Mouse (Mus musculus) kidney, postnatal 0 days (tissue): ENCODE measurements at regions not wholly inside any gene's neighbourhood (a gene's known extent, or its start where the extent isn't known, plus 50 kb on each side); places are given as distances from the start of the nearest gene placed in this dataset.

Experiments
- ATAC-seq: fragments of 200-750 bp; cut with Nextera tagmentation; replicated peaks from 2 replicates; pipeline ENCODE4 v1.8.0; 2017; ENCODE audit warnings: low read depth, moderate number of reproducible peaks, moderate TSS enrichment, moderate library complexity; ENCODE audit not compliant: low FRiP score
- DNase-seq: peaks from one replicate; pipeline ENCODE4 v3.0.0-alpha.2; 2016; ENCODE audit warnings: low spot score
- H3K27ac ChIP-seq: fragments of 300-500 bp; sonication (generic); 2 replicates; pipeline ENCODE4 v1.5.1; 2014; ENCODE audit warnings: mild to moderate bottlenecking
- H3K27me3 ChIP-seq: fragments of 300-500 bp; sonication (generic); 2 replicates; pipeline ENCODE4 v1.6.1; 2014; ENCODE audit warnings: low read length, mixed read lengths; ENCODE audit not compliant: insufficient read depth
- H3K36me3 ChIP-seq: fragments of 300-500 bp; sonication (generic); 2 replicates; pipeline ENCODE4 v1.6.1; 2014; ENCODE audit warnings: low read length, mixed read lengths; ENCODE audit not compliant: insufficient read depth
- H3K4me1 ChIP-seq: fragments of 300-500 bp; sonication (generic); replicated peaks from 2 replicates; pipeline ENCODE4 v1.6.1; 2014; ENCODE audit warnings: antibody characterized with exemption, low read length, mixed read lengths; ENCODE audit not compliant: insufficient read depth
- H3K4me2 ChIP-seq: fragments of 300-500 bp; sonication (generic); 2 replicates; pipeline ENCODE4 v1.6.1; 2014; ENCODE audit warnings: mild to moderate bottlenecking, low read length, moderate library complexity, mixed read lengths
- H3K4me3 ChIP-seq: fragments of 300-500 bp; sonication (generic); replicated peaks from 2 replicates; pipeline ENCODE4 v1.5.1; 2014; ENCODE audit warnings: low read depth, low read length
- H3K9ac ChIP-seq: fragments of 300-500 bp; sonication (generic); 2 replicates; pipeline ENCODE4 v1.6.1; 2014; ENCODE audit warnings: low read depth, low read length
- H3K9me3 ChIP-seq: fragments of 300-500 bp; sonication (generic); replicated peaks from 2 replicates; pipeline ENCODE4 v1.6.1; 2016; ENCODE audit warnings: low read length, inconsistent platforms, mixed read lengths
- CTCF ChIP-seq: IDR thresholded peaks from 2 replicates; pipeline ENCODE4 v1.5.1; 2016; ENCODE audit warnings: antibody characterized with exemption, low read depth, mild to moderate bottlenecking, moderate library complexity
- WGBS: fragments of 180-500 bp; shearing (Covaris S2); extraction: QIAGEN DNeasy Blood & Tissue Kit; methylation state at CpG from one replicate; pipeline ENCODE4 v1.1.7; 2014; 5-methylcytosine and 5-hydroxymethylcytosine counted together

DNA sequence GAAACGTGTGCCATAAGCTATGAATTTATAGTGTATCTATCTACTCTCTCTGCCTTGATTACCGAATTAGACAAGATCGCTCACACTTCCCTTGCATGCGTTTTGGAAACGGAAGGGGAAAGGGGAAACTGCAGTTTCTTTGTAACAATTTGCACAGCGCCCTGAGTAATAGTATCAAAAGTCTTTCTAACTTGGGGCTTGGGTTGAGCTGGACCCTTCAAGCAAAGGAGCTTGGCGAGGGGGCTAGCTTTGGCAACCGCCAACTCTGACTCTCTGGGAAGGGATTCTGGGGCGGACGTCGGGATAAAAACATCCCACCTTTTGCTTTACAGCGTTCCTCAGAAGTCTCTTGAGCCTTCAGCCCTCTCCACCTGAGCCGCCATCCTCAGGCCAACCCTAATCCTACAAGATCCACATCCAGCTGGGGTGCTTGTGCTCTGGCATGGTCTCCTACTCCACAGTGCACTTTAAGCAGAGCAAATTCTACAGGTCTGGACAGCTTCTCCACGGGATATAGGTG lies 79.6 kb downstream of the Nr2f2 start:
- H3K4me3 ChIP-seq: no peak overlapping the region

DNA sequence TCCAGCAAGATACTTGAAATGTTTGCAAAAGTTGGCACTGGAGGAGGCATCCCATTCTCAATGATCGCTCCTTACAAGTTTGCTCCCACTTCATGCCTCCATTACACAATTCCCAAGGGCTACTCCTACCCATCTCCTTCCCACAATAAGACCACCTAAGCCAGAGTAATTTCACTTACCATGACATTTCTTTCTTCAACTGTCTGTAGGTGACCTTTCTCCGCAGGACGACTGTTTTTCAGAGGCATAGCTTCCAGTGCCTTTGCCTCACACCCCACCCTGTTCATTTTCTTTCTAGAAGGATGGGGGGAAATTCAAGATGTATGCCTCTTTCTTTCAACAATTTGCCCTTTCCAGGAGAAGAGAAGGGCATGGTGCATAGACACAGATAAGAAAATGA lies 81.2 kb downstream of the Nr2f2 start:
- WGBS: 59% methylated on average over 3 of the region's 3 CpGs

More for the DNA sequence above, 79.6 kb downstream of the Nr2f2 start:
- Histone ChIP-seq H3K4me1 (peaks cover 8% of the 10 kb centered on the region; the same call in 1 of the 2 replicates), H3K9me3 (no peaks in the 10 kb centered on the region), H3K9ac (no peak overlapping the region), H3K4me2 (no peak overlapping the region), H3K27me3 (peaks cover 43% of the 10 kb centered on the region), H3K27ac (no peak overlapping the region), H3K36me3 (no peaks in the 10 kb centered on the region)
- ATAC-seq (no peak), DNase-seq (no peak)
- TF ChIP-seq CTCF: no peak
- 19% methylated on average over 14 of the region's 14 CpGs for WGBS

DNA sequence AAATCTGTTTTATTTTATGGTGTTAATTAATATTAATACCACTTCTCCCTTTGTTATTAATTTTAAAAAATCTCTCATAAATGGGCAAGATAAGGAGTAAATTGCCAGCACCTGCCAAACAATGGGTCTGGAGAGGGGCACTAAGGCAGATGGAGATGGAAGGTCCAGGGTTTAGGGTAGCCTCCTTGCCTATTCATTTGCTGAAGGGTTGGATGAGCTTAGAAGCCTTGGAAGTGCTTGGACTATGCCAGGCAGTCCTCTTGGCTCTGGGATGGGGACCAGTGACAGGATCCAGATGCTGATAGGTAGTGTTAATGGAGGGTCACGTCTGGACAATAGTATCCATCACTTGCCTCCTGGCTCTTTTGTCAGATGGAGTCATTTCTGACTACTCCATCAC lies 82.7 kb downstream of the Nr2f2 start:
- Histone ChIP-seq H3K9ac (no peak overlapping the region), H3K4me2 (no peak overlapping the region), H3K9me3 (no peaks in the 10 kb centered on the region), H3K27ac (no peak overlapping the region), H3K4me1 (peaks cover 17% of the 10 kb centered on the region), H3K36me3 (no peaks in the 10 kb centered on the region), H3K27me3 (peaks cover 48% of the 10 kb centered on the region), H3K4me3 (no peak overlapping the region)
- DNase-seq (no peak), ATAC-seq (no peak)
- TF ChIP-seq CTCF: no peak
- 33% methylated on average over 1 of the region's 1 CpGs for WGBS

More for the DNA sequence above, 81.2 kb downstream of the Nr2f2 start:
- ATAC-seq: no peak
- H3K9me3 ChIP-seq: no peaks in the 10 kb centered on the region
- H3K4me3 ChIP-seq: no peak overlapping the region
- TF ChIP-seq CTCF: no peak
- no peaks in the 10 kb centered on the region for H3K36me3 ChIP-seq
- H3K9ac ChIP-seq: no peak overlapping the region
- no peak overlapping the region for H3K27ac ChIP-seq
- H3K4me1 ChIP-seq: peaks cover 17% of the 10 kb centered on the region
- H3K4me2 ChIP-seq: no peak overlapping the region
- H3K27me3 ChIP-seq: peaks cover 51% of the 10 kb centered on the region
- no peak for DNase-seq

DNA sequence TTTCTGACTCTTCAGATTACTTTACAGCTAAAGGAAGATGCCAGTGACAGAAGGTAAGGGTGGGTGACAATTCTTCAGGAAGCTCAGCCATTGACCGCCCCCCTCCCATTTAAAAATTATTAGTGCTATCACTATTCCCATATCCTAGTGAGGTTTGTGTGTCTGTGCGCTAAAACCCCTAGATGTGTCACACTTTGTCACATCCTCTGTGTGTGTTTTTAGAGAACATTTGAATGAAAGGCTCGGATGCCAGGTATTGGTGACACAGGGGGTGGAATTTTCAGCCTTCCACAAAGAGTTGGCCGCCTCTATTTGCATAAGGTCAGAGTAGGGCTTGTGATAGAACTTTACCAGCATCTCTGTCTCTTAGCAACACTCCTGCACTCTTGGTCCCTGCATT lies 83.4 kb downstream of the Nr2f2 start:
- no peak overlapping the region for H3K9ac ChIP-seq
- TF ChIP-seq CTCF: no peak
- H3K9me3 ChIP-seq: no peaks in the 10 kb centered on the region
- no peak overlapping the region for H3K4me2 ChIP-seq
- DNase-seq (no peak), ATAC-seq (no peak)
- H3K4me3 ChIP-seq: no peak overlapping the region
- 31% methylated on average over 4 of the region's 4 CpGs for WGBS
- no peak overlapping the region for H3K27ac ChIP-seq
- no peaks in the 10 kb centered on the region for H3K36me3 ChIP-seq
- peaks cover 15% of the 10 kb centered on the region for H3K4me1 ChIP-seq
- peaks cover 45% of the 10 kb centered on the region for H3K27me3 ChIP-seq

DNA sequence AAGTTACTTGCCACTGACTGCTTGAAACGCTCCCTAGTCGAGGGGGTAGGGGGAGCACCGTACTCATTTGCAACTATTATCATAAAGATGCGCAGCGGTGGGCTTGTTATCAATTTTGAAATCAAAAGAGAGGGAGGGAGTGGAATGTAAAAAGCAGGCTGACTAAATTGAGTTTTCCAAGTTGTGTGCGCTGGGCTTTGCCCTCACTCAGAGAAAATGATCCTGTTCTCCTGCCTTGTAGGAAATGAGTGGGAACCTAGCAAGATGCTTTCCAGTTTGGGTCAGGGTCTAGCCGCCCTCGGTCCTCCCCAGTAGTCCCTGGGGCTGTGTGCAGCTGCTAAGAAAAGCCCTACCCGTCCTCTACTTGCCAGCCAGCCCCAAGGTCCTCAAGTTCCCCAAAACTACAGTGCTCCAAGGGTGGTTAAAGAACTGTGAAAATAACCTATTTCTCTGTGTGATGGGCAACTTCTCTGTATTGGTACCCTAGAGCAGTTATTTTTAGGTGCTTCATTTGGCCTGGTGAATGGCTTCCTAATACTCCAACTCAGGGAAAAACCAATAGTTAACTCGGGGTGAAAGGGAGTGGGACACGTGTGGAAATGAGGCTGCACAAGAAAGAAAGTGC lies 84.5 kb downstream of the Nr2f2 start:
- Histone ChIP-seq H3K9me3 (no peaks in the 10 kb centered on the region), H3K4me3 (no peak overlapping the region), H3K27me3 (peaks cover 41% of the 10 kb centered on the region), H3K9ac (no peak overlapping the region), H3K4me1 (peaks cover 9% of the 10 kb centered on the region), H3K36me3 (no peaks in the 10 kb centered on the region), H3K4me2 (no peak overlapping the region), H3K27ac (no peak overlapping the region)
- TF ChIP-seq CTCF: no peak
- DNase-seq (no peak), ATAC-seq (no peak)
- WGBS: 30% methylated on average over 11 of the region's 11 CpGs

DNA sequence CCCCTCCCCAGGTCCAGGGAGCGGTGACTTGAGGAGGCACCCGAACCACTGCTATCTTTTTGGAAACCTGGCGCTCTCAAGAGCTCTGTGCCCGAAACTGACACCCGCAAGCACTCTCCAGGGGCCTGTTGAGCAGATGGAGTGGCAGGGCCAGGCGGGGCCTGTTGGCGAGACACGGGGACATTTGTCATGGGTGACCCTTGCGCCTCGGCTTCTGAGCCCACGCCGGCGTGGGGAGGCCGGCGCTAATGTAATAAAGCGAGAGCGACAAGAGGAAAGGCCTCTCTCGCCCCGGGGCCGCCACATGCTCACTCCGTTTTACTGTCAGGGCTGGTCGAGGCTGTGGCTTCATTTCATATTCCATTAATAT lies 85.2 kb downstream of the Nr2f2 start:
- Histone ChIP-seq H3K9ac (no peak overlapping the region), H3K36me3 (no peaks in the 10 kb centered on the region), H3K27ac (no peak overlapping the region), H3K4me2 (peak overlapping the region; percentile 71), H3K4me1 (peaks cover 9% of the 10 kb centered on the region), H3K9me3 (no peaks in the 10 kb centered on the region), H3K4me3 (peak overlapping the region; percentile 40), H3K27me3 (peaks cover 35% of the 10 kb centered on the region)
- no peak for TF ChIP-seq CTCF
- 12% methylated on average over 22 of the region's 22 CpGs for WGBS
- ATAC-seq (no peak), DNase-seq (no peak)
